Mouse (Mus musculus) forebrain, embryonic 15.5 days (tissue): ENCODE results near the gene Rhox1. TPM values are rescaled to one million over a fixed set of nuclear protein-coding genes. Genes with fewer than 3 reads are reported as not detected.

Experiments used
- polyA plus RNA-seq: library from polyadenylated mRNA; unstranded; fragments of >200 nt; fragmentation: Nextera tagmentation; extraction: Ambion mirVana; gene quantifications from 2 replicates; pipeline ENCODE4 v1.2.1, GENCODE M21; 2015

Gene Rhox1
- polyA plus RNA-seq, 1 experiment from 2014 or later = not detected

Other genes starting within 250 kb of the Rhox1 start
- 51.8 and 53.0 TPM in 2 replicates for gene Sept6, start 230.5 kb downstream of the Rhox1 start, polyA plus RNA-seq
- gene Sowahd, start 173.4 kb downstream of the Rhox1 start, polyA plus RNA-seq = not detected in 2 replicates
- gene Rpl39, start 136.9 kb downstream of the Rhox1 start, polyA plus RNA-seq = 336 and 348 TPM in 2 replicates
- gene Upf3b, start 111.9 kb downstream of the Rhox1 start, polyA plus RNA-seq = 27.2 and 30.3 TPM in 2 replicates
- 19.1 and 20.3 TPM in 2 replicates for gene Nkap, start 95.5 kb downstream of the Rhox1 start, polyA plus RNA-seq
- gene Akap14, start 53.4 kb downstream of the Rhox1 start, polyA plus RNA-seq = 0.20 and 0.22 TPM in 2 replicates
- 449 and 519 TPM in 2 replicates for gene Ndufa1, start 31.1 kb downstream of the Rhox1 start, polyA plus RNA-seq
- 14.3 and 15.9 TPM in 2 replicates for gene Rnf113a1, start 31.0 kb downstream of the Rhox1 start, polyA plus RNA-seq
- not detected in 2 replicates for gene Gm9, start 11.2 kb downstream of the Rhox1 start, polyA plus RNA-seq
- gene Rhox2a, start 22.7 kb upstream of the Rhox1 start, polyA plus RNA-seq = not detected in 2 replicates
- gene Rhox3a, start 27.7 kb upstream of the Rhox1 start, polyA plus RNA-seq = not detected in 2 replicates
- gene Rhox4a, start 43.1 kb upstream of the Rhox1 start, polyA plus RNA-seq = not detected in 2 replicates
- gene Rhox3a2, start 157.8 kb upstream of the Rhox1 start, polyA plus RNA-seq = not detected in 2 replicates
- not detected in 2 replicates for gene Rhox4a2, start 168.6 kb upstream of the Rhox1 start, polyA plus RNA-seq
- not detected in 2 replicates for gene Rhox2b, start 189.8 kb upstream of the Rhox1 start, polyA plus RNA-seq
- not detected in 2 replicates for gene Rhox4b, start 210.2 kb upstream of the Rhox1 start, polyA plus RNA-seq
- not detected in 2 replicates for gene Rhox2c, start 231.4 kb upstream of the Rhox1 start, polyA plus RNA-seq
- not detected in 2 replicates for gene Rhox3c, start 236.3 kb upstream of the Rhox1 start, polyA plus RNA-seq